Mouse (Mus musculus): ENCODE measurements around the gene Tnfrsf8. TPM values are rescaled to one million over a fixed set of nuclear protein-coding genes. Genes with fewer than 3 reads are reported as not detected.

The Tnfrsf8 gene
- polyA plus RNA-seq, 1 experiment from 2014 or later, result 1.0 TPM

GRCm38 (mm10) chr4:145250002-145250401 lies 65.0 kb downstream of the Tnfrsf8 start:
- Histone ChIP-seq H3K4me3 (ENCODE audit: low read depth, low read length) (no peak overlapping the region), H3K36me3 (ENCODE audit: control insufficient read depth, insufficient read depth, low read length) (no peaks in the 10 kb centered on the region), H3K27ac (ENCODE audit: low read length) (no peak overlapping the region), H3K9ac (ENCODE audit: low read depth, low read length) (no peak overlapping the region), H3K4me2 (ENCODE audit: low read length) (no peak overlapping the region), H3K4me1 (ENCODE audit: control insufficient read depth, insufficient read depth, low read length) (no peaks in the 10 kb centered on the region; the same call in 1 of the 2 replicates), H3K9me3 (replicated peaks; ENCODE audit: control insufficient read depth, low read length, poor library complexity, severe bottlenecking) (no peaks in the 10 kb centered on the region), H3K27me3 (ENCODE audit: control insufficient read depth, insufficient read depth, low read depth, low read length) (peaks cover 17% of the 10 kb centered on the region)
- ATAC-seq, result no peak
- WGBS, result 83% methylated on average over 4 of the region's 4 CpGs

GRCm38 (mm10) chr4:145247556-145247955 lies 67.4 kb downstream of the Tnfrsf8 start:
- Histone ChIP-seq H3K4me1 (ENCODE audit: control insufficient read depth, insufficient read depth, low read length) (no peaks in the 10 kb centered on the region; the same call in 1 of the 2 replicates), H3K27ac (ENCODE audit: low read length) (no peak overlapping the region), H3K9me3 (replicated peaks; ENCODE audit: control insufficient read depth, low read length, poor library complexity, severe bottlenecking) (no peaks in the 10 kb centered on the region), H3K4me2 (ENCODE audit: low read length) (no peak overlapping the region), H3K36me3 (ENCODE audit: control insufficient read depth, insufficient read depth, low read length) (no peaks in the 10 kb centered on the region), H3K27me3 (ENCODE audit: control insufficient read depth, insufficient read depth, low read depth, low read length) (peaks cover 17% of the 10 kb centered on the region), H3K4me3 (ENCODE audit: low read depth, low read length) (no peak overlapping the region), H3K9ac (ENCODE audit: low read depth, low read length) (no peak overlapping the region)
- ATAC-seq, result no peak
- WGBS, result 76% methylated on average over 2 of the region's 2 CpGs

- peak within 1 kb of the TSS; percentile 63 for H3K4me2 ChIP-seq (ENCODE audit: low read length)
- peaks cover 17% of the 10 kb centered on the region for H3K27me3 ChIP-seq (ENCODE audit: control insufficient read depth, insufficient read depth, low read depth, low read length)
- WGBS, result 1% methylated on average over 43 of the region's 47 CpGs
- peak within 1 kb of the TSS; percentile 45 for H3K4me3 ChIP-seq (ENCODE audit: low read depth, low read length)
- no peaks in the 10 kb centered on the region for H3K36me3 ChIP-seq (ENCODE audit: control insufficient read depth, insufficient read depth, low read length)
- H3K9me3 ChIP-seq (replicated peaks; ENCODE audit: control insufficient read depth, low read length, poor library complexity, severe bottlenecking), result no peaks in the 10 kb centered on the region
- no peak within 1 kb of the TSS for H3K27ac ChIP-seq (ENCODE audit: low read length)
- no peaks in the 10 kb centered on the region; the same call in 1 of the 2 replicates for H3K4me1 ChIP-seq (ENCODE audit: control insufficient read depth, insufficient read depth, low read length)
- peak; percentile 81 for ATAC-seq
- H3K9ac ChIP-seq (ENCODE audit: low read depth, low read length), result peak within 1 kb of the TSS; percentile 54
These were observed 68.6 kb downstream of the Tnfrsf8 start, which contains the start of gene Tnfrsf1b for GRCm38 (mm10) chr4:145246173-145247011. Gene Tnfrsf1b, minus strand, starts transcription at chr4:145246870.

- H3K4me2 ChIP-seq (ENCODE audit: low read length), result peak overlapping the region; percentile 63
These were observed 69.4 kb downstream of the Tnfrsf8 start for GRCm38 (mm10) chr4:145245581-145245980.

GRCm38 (mm10) chr4:145244676-145245075 lies 70.3 kb downstream of the Tnfrsf8 start:
- WGBS, result 93% methylated on average over 2 of the region's 2 CpGs
- H3K27me3 ChIP-seq (ENCODE audit: control insufficient read depth, insufficient read depth, low read depth, low read length), result peaks cover 17% of the 10 kb centered on the region
- no peak overlapping the region for H3K4me3 ChIP-seq (ENCODE audit: low read depth, low read length)
- H3K9me3 ChIP-seq (replicated peaks; ENCODE audit: control insufficient read depth, low read length, poor library complexity, severe bottlenecking), result no peaks in the 10 kb centered on the region
- no peak overlapping the region for H3K27ac ChIP-seq (ENCODE audit: low read length)
- no peak for ATAC-seq
- no peak overlapping the region for H3K9ac ChIP-seq (ENCODE audit: low read depth, low read length)
- H3K4me2 ChIP-seq (ENCODE audit: low read length), result no peak overlapping the region
- no peaks in the 10 kb centered on the region; the same call in 1 of the 2 replicates for H3K4me1 ChIP-seq (ENCODE audit: control insufficient read depth, insufficient read depth, low read length)
- H3K36me3 ChIP-seq (ENCODE audit: control insufficient read depth, insufficient read depth, low read length), result no peaks in the 10 kb centered on the region

More at GRCm38 (mm10) chr4:145245581-145245980, 69.4 kb downstream of the Tnfrsf8 start:
- Histone ChIP-seq H3K4me3 (ENCODE audit: low read depth, low read length) (peak overlapping the region; percentile 45), H3K36me3 (ENCODE audit: control insufficient read depth, insufficient read depth, low read length) (no peaks in the 10 kb centered on the region), H3K4me1 (ENCODE audit: control insufficient read depth, insufficient read depth, low read length) (no peaks in the 10 kb centered on the region; the same call in 1 of the 2 replicates), H3K9me3 (replicated peaks; ENCODE audit: control insufficient read depth, low read length, poor library complexity, severe bottlenecking) (no peaks in the 10 kb centered on the region), H3K27me3 (ENCODE audit: control insufficient read depth, insufficient read depth, low read depth, low read length) (peaks cover 17% of the 10 kb centered on the region), H3K27ac (ENCODE audit: low read length) (no peak overlapping the region), H3K9ac (ENCODE audit: low read depth, low read length) (no peak overlapping the region)
- ATAC-seq, result no peak
- WGBS, result 93% methylated on average over 3 of the region's 3 CpGs

GRCm38 (mm10) chr4:145242719-145243350 lies 72.1 kb downstream of the Tnfrsf8 start:
- Histone ChIP-seq H3K4me2 (ENCODE audit: low read length) (no peak overlapping the region), H3K9me3 (replicated peaks; ENCODE audit: control insufficient read depth, low read length, poor library complexity, severe bottlenecking) (no peaks in the 10 kb centered on the region), H3K27ac (ENCODE audit: low read length) (no peak overlapping the region), H3K4me1 (ENCODE audit: control insufficient read depth, insufficient read depth, low read length) (no peaks in the 10 kb centered on the region; the same call in 1 of the 2 replicates), H3K27me3 (ENCODE audit: control insufficient read depth, insufficient read depth, low read depth, low read length) (peaks cover 17% of the 10 kb centered on the region), H3K4me3 (ENCODE audit: low read depth, low read length) (no peak overlapping the region), H3K36me3 (ENCODE audit: control insufficient read depth, insufficient read depth, low read length) (no peaks in the 10 kb centered on the region), H3K9ac (ENCODE audit: low read depth, low read length) (no peak overlapping the region)
- WGBS, result 67% methylated on average over 1 of the region's 1 CpGs
- ATAC-seq, result no peak

GRCm38 (mm10) chr4:145240723-145241231 lies 74.2 kb downstream of the Tnfrsf8 start:
- Histone ChIP-seq H3K27me3 (ENCODE audit: control insufficient read depth, insufficient read depth, low read depth, low read length) (peaks cover 5% of the 10 kb centered on the region), H3K4me2 (ENCODE audit: low read length) (no peak overlapping the region), H3K27ac (ENCODE audit: low read length) (no peak overlapping the region), H3K9me3 (replicated peaks; ENCODE audit: control insufficient read depth, low read length, poor library complexity, severe bottlenecking) (no peaks in the 10 kb centered on the region), H3K9ac (ENCODE audit: low read depth, low read length) (no peak overlapping the region), H3K4me3 (ENCODE audit: low read depth, low read length) (no peak overlapping the region), H3K4me1 (ENCODE audit: control insufficient read depth, insufficient read depth, low read length) (no peaks in the 10 kb centered on the region), H3K36me3 (ENCODE audit: control insufficient read depth, insufficient read depth, low read length) (no peaks in the 10 kb centered on the region)
- 69% methylated on average over 4 of the region's 4 CpGs for WGBS
- no peak for ATAC-seq

GRCm38 (mm10) chr4:145239049-145239830 lies 75.7 kb downstream of the Tnfrsf8 start:
- H3K4me1 ChIP-seq (ENCODE audit: control insufficient read depth, insufficient read depth, low read length), result no peaks in the 10 kb centered on the region
- H3K36me3 ChIP-seq (ENCODE audit: control insufficient read depth, insufficient read depth, low read length), result no peaks in the 10 kb centered on the region
- peak; percentile 48; the same call in 1 of the 2 replicates for ATAC-seq
- no peak overlapping the region for H3K9ac ChIP-seq (ENCODE audit: low read depth, low read length)
- H3K27ac ChIP-seq (ENCODE audit: low read length), result no peak overlapping the region
- 50% methylated on average over 4 of the region's 4 CpGs for WGBS
- no peak overlapping the region for H3K4me2 ChIP-seq (ENCODE audit: low read length)
- no peak overlapping the region for H3K4me3 ChIP-seq (ENCODE audit: low read depth, low read length)
- H3K9me3 ChIP-seq (replicated peaks; ENCODE audit: control insufficient read depth, low read length, poor library complexity, severe bottlenecking), result no peaks in the 10 kb centered on the region
- H3K27me3 ChIP-seq (ENCODE audit: control insufficient read depth, insufficient read depth, low read depth, low read length), result no peaks in the 10 kb centered on the region
